Mouse (Mus musculus) duodenum, adult 2 months (tissue): Measurements from ENCODE around the gene Olfr18. TPM values are rescaled to one million over a fixed set of nuclear protein-coding genes. Genes with fewer than 3 reads are reported as not detected.

Source experiments
- polyA plus RNA-seq: library from polyadenylated mRNA; depleted of rRNA; stranded (reverse); fragments of >200 nt; gene quantifications from 2 replicates; pipeline ENCODE4 v1.2.3, GENCODE M21; 2012; ENCODE audit warnings: low replicate concordance; rRNA removed

Gene Olfr18
- polyA plus RNA-seq = not detected in 2 replicates

DNA sequence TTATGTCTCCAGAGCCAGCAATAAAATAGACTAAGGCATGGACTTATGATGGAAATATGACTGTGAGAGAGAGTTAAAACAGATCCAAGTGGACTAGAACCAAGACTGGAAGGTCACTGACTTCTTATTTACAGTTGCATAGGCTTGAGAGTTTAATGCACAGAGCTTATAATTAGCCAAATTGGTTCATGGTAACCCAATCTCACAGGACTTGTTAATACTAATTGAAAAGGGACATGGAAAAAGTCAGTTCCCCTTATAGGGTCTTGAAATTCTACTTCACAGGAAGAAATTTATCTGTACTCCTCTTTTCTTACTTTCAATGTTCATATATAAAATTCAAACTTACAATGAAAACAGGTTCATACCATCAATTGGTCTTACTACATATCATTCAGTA is at the start of gene Olfr18:
Olfr18 (minus strand) TSS at position 101 of the 400 bp plus-strand sequence.

DNA sequence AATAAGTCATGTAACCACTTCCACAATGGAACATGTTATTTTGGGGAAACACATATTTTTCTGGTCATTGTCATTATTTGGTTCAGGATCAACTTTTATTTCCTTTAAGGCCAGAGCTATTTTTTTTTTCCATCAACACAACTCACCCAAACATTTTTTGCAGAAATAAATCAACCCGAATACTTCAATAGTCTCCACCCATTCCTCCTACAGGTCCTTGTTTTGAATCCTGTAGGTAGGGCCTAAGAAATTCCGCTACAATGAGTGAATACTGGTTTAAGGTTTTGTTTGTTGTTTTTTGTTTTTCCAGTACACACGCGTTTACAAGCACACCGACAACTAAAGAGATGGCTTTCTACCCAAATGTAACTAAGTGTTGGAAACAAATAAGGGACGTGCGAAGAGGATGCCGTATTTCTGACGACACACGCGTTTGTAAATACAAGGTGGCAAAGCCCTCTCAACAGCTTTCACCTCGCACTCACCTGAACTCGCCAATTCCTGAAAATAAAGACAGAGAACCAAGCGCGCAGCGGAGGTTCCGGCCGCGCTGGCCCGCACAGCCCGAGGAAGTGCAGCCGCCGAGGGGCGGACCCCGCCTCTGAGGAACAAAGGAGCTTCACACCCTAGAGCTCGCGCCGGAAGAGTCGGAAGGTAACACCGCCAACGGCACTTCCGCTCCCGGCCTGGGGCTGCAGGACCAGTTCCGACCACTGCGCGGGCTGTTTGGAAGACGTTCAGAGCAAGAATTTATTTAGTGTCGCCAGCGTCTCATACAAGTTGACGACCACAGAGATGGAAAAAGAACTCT is 48.8 kb upstream of the Olfr18 start, which contains the start of gene Zfp560:
Zfp560 (minus strand) TSS at position 646 of the 811 bp plus-strand sequence.

DNA sequence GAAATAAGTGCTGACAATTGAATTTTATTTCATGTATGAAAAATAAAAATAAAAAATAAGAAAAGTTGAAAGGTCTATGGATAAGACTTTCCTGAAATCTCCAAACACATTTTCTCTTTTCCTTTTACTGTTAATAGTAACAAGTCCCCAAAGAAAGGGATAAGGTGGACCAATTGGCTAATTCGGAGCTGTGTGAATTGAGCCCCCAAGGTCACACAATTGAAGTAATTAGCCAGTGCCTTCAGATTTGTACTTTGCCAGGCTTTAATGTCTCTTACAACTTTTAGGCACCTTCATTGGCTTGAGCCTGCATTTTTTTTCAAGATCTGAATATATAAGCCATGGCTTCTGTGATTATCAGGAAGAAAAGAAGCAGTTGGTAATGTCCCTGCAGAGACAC is 37.7 kb downstream of the Olfr18 start, which contains the start of gene Olfr873:
Olfr873 (plus strand) TSS at position 301 of the 400 bp plus-strand sequence.

DNA sequence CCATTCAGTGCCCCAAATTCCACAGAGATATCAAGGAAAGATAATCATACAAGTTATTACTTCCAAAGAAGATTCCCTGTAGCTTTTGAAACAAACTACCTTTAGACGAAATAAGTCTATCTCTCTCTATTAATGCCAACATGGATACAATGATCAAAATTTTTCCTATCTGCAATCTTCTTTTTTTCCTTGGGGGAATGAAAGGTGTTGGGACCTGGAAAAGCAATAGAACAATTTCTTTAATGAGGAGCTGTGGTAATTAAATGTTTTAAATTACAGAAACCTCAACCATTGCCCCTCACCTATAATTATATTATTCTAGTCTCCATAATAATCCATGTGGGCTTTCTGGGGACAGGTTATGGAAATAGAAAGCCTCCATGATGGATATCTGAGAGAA is 53.8 kb downstream of the Olfr18 start, which contains the start of gene Olfr39:
Olfr39 (plus strand) TSS at position 301 of the 400 bp plus-strand sequence.

Other genes with a start within 250 kb of the Olfr18 start
- gene Olfr868, start 237.5 kb downstream of the Olfr18 start, polyA plus RNA-seq = not detected in 2 replicates
- gene Olfr869, start 207.1 kb downstream of the Olfr18 start, polyA plus RNA-seq = not detected in 2 replicates
- gene Olfr870, start 162.0 kb downstream of the Olfr18 start, polyA plus RNA-seq = not detected in 2 replicates
- not detected in 2 replicates for gene Olfr871, start 123.9 kb downstream of the Olfr18 start, polyA plus RNA-seq
- not detected in 2 replicates for gene Olfr872, start 99.0 kb downstream of the Olfr18 start, polyA plus RNA-seq
- gene Olfr39, start 53.7 kb downstream of the Olfr18 start, polyA plus RNA-seq = not detected in 2 replicates
- gene Olfr873, start 37.6 kb downstream of the Olfr18 start, polyA plus RNA-seq = not detected in 2 replicates
- 0.41 and 0.68 TPM in 2 replicates for gene Zfp560, start 49.1 kb upstream of the Olfr18 start, polyA plus RNA-seq
- gene Zfp26, start 124.1 kb upstream of the Olfr18 start, polyA plus RNA-seq = 0.11 and 0.27 TPM in 2 replicates
- 0.44 and 1.2 TPM in 2 replicates for gene Zfp426, start 156.7 kb upstream of the Olfr18 start, polyA plus RNA-seq
- gene Zfp266, start 185.3 kb upstream of the Olfr18 start, polyA plus RNA-seq = 0.19 and 0.79 TPM in 2 replicates
- 0.37 and 1.0 TPM in 2 replicates for gene Zfp846, start 245.2 kb upstream of the Olfr18 start, polyA plus RNA-seq